Comparison of ENCODE assay signal across 7 mouse cellular contexts in the genomic region with DNA sequence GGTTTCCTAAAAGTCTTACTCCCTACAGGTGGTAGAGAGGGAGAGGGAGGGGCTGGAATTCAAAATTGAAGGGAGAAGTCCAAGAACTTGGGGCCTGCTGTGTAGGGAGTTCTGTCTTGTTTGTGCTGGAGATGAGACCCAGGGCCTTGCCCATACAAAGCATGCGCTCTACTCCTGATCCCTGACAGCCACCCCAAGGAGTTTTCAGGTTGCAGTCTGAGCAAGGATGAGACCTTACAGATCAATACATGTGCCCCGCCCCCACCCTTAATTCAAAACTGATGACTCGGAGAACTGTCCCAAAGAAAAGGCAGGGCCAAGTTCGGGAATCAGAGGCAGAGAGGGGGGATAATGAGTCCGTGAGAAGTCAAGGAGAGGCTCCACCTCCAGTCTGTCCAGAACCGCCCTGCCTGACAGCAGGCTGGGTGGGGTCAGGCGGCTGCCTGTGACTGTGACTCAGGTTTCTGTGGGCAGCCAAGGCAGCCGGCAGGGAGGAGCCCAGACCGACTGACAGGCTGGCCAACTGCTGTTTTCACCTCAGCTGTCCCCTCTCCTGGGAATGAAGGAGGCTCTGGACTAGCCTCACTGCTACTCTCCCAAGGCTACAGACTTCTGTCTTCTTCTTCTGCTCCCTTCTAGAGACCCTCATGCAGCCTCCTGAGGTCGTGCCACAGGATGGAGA. TPM values are rescaled to one million over a fixed set of nuclear protein-coding genes. Genes with fewer than 3 reads are reported as not detected.
DNase-seq lines count a peak whose midpoint lies in the region; ATAC-seq and TF ChIP-seq lines count a peak whose summit lies in the region.

No protein-coding gene starts in this region.

- peak overlapping the region; percentile 85 to 93 for H3K27ac ChIP-seq in heart, embryonic 14.5 days (replicated peaks in 1 of 2; ENCODE audit: control insufficient read depth in 1 of 2, insufficient read depth in 1 of 2, low read depth in 2 of 2, low read length in 2 of 2)
- peak overlapping the region; percentile 89 for H3K27ac ChIP-seq in stomach, postnatal 0 days (replicated peaks)

- H3K4me3 ChIP-seq in E14TG2a.4 (replicated peaks; ENCODE audit: low read length), result peak overlapping the region; percentile 66
- H3K4me3 ChIP-seq in heart, embryonic 14.5 days (ENCODE audit: control insufficient read depth in 1 of 2, insufficient read depth in 1 of 2, low read depth in 1 of 2, low read length in 2 of 2), result peak overlapping the region in 1 of 2 experiments; percentile 6; a peak in 1 of 4 replicates
- peak overlapping the region; percentile 21 for H3K4me3 ChIP-seq in stomach, postnatal 0 days (ENCODE audit: low read depth, low read length)

- peak; percentile 95 for DNase-seq in NIH3T3 (ENCODE audit: low read depth)
- peak; percentile 84 for DNase-seq in embryo, embryonic 10.5 days (ENCODE audit: low spot score)
- peak; percentile 68 to 89 for DNase-seq in kidney, postnatal 25 days
- DNase-seq in stomach, postnatal 0 days (ENCODE audit: low spot score), result peak; percentile 86

- peak overlapping the region; percentile 51 for H3K9ac ChIP-seq in heart, embryonic 14.5 days (ENCODE audit: low read length)
- no peak overlapping the region for H3K9ac ChIP-seq in stomach, postnatal 0 days (ENCODE audit: low read length)

- peak overlapping the region; percentile 56 for H3K4me2 ChIP-seq in heart, embryonic 14.5 days (ENCODE audit: low read length)
- peak overlapping the region; percentile 43 for H3K4me2 ChIP-seq in stomach, postnatal 0 days (replicated peaks; ENCODE audit: low read depth)

- peaks cover 62% of the 10 kb centered on the region for H3K4me1 ChIP-seq in E14TG2a.4 (replicated peaks; ENCODE audit: low read depth, low read length)
- peaks cover 36 to 57% of the 10 kb centered on the region in 2 experiments for H3K4me1 ChIP-seq in heart, embryonic 14.5 days (ENCODE audit: control insufficient read depth in 2 of 2, insufficient read depth in 2 of 2, low read length in 2 of 2)
- H3K4me1 ChIP-seq in stomach, postnatal 0 days (replicated peaks; ENCODE audit: control insufficient read depth, insufficient read depth), result peaks cover 16% of the 10 kb centered on the region; the same call in 1 of the 2 replicates

- H3K9me3 ChIP-seq in E14TG2a.4 (ENCODE audit: low read length), result no peaks in the 10 kb centered on the region
- H3K9me3 ChIP-seq in heart, embryonic 14.5 days (ENCODE audit: control insufficient read depth, low read length), result no peaks in the 10 kb centered on the region
- H3K9me3 ChIP-seq in stomach, postnatal 0 days (ENCODE audit: control insufficient read depth, low read length), result no peaks in the 10 kb centered on the region

- TF ChIP-seq CTCF in E14TG2a.4 (conservative IDR thresholded peaks at IDR 0.05; ENCODE audit: low read length), result no peak
- 0 out of 2 replicates have a peak, but pooled peaks have one; percentile 8 for TF ChIP-seq CTCF in stomach, postnatal 0 days (IDR thresholded peaks at IDR 0.05; ENCODE audit: low read depth)

- ATAC-seq in heart, embryonic 14.5 days (ENCODE audit: insufficient number of reproducible peaks, insufficient read depth, low FRiP score, low read depth), result peak; percentile 28; the same call in 1 of the 2 replicates
- peak; percentile 47 for ATAC-seq in megakaryocyte progenitor cell, adult 5-6 weeks (replicated peaks; ENCODE audit: poor library complexity)
- peak; percentile 73 for ATAC-seq in stomach, postnatal 0 days (ENCODE audit: low FRiP score, low TSS enrichment)

- WGBS in heart, embryonic 14.5 days, result 4% methylated on average over 10 of the region's 10 CpGs
- 7% methylated on average over 10 of the region's 10 CpGs for WGBS in stomach, postnatal 0 days

- TF ChIP-seq EP300 in stomach, postnatal 0 days (optimal IDR thresholded peaks at IDR 0.05), result no peak

- peaks cover 20% of the 10 kb centered on the region for H3K27me3 ChIP-seq in E14TG2a.4 (ENCODE audit: insufficient read depth, low read length)
- no peaks in the 10 kb centered on the region for H3K27me3 ChIP-seq in heart, embryonic 14.5 days (ENCODE audit: control insufficient read depth, insufficient read depth, low read length)
- no peaks in the 10 kb centered on the region for H3K27me3 ChIP-seq in stomach, postnatal 0 days (ENCODE audit: control insufficient read depth, insufficient read depth, low read length)

- 0 out of 2 replicates have a peak, but pooled peaks cover 3% of the 10 kb centered on the region for H3K36me3 ChIP-seq in E14TG2a.4 (ENCODE audit: insufficient read depth, low read length)
- no peaks in the 10 kb centered on the region for H3K36me3 ChIP-seq in heart, embryonic 14.5 days (ENCODE audit: control insufficient read depth, insufficient read depth, low read length)
- no peaks in the 10 kb centered on the region for H3K36me3 ChIP-seq in stomach, postnatal 0 days (ENCODE audit: control insufficient read depth, insufficient read depth, low read length)

RNA-seq across cellular contexts. Expression of a gene that starts 1.5 kb away (rescaled TPM):
- polyA plus RNA-seq in heart, embryonic 14.5 days (2014; fragmentation: Nextera tagmentation; extraction: Ambion mirVana), result 17.8 and 30.5 TPM in 2 replicates
- 33.5 and 38.5 TPM in 2 replicates for total RNA-seq in megakaryocyte progenitor cell, adult 5-6 weeks (2015)
- 54.6 and 61.8 TPM in 2 replicates for total RNA-seq in megakaryocyte progenitor cell, adult 5-6 weeks (2017)
- polyA plus RNA-seq in stomach, postnatal 0 days (2015; fragmentation: Nextera tagmentation; extraction: Ambion mirVana), result 80.7 and 84.6 TPM in 2 replicates

RNA-seq across cellular contexts. Expression of a gene that starts 4.5 kb away (rescaled TPM):
- polyA plus RNA-seq in heart, embryonic 14.5 days (2014; fragmentation: Nextera tagmentation; extraction: Ambion mirVana), result 41.8 and 46.8 TPM in 2 replicates
- 18.8 and 21.1 TPM in 2 replicates for total RNA-seq in megakaryocyte progenitor cell, adult 5-6 weeks (2015)
- total RNA-seq in megakaryocyte progenitor cell, adult 5-6 weeks (2017), result 35.8 and 39.6 TPM in 2 replicates
- polyA plus RNA-seq in stomach, postnatal 0 days (2015; fragmentation: Nextera tagmentation; extraction: Ambion mirVana), result 15.2 and 17.8 TPM in 2 replicates

RNA-seq across cellular contexts. Expression of a gene that starts 25.9 kb away (rescaled TPM):
- polyA plus RNA-seq in heart, embryonic 14.5 days (2014; fragmentation: Nextera tagmentation; extraction: Ambion mirVana), result 3.8 and 4.8 TPM in 2 replicates
- not detected in 2 replicates for total RNA-seq in megakaryocyte progenitor cell, adult 5-6 weeks (2015)
- total RNA-seq in megakaryocyte progenitor cell, adult 5-6 weeks (2017), result not detected in 2 replicates
- polyA plus RNA-seq in stomach, postnatal 0 days (2015; fragmentation: Nextera tagmentation; extraction: Ambion mirVana), result 6.4 and 7.8 TPM in 2 replicates

RNA-seq across cellular contexts. Expression of a gene that starts 58.1 kb away (rescaled TPM):
- polyA plus RNA-seq in heart, embryonic 14.5 days (2014; fragmentation: Nextera tagmentation; extraction: Ambion mirVana), result 132 and 148 TPM in 2 replicates
- total RNA-seq in megakaryocyte progenitor cell, adult 5-6 weeks (2015), result 172 and 184 TPM in 2 replicates
- 286 and 377 TPM in 2 replicates for total RNA-seq in megakaryocyte progenitor cell, adult 5-6 weeks (2017)
- polyA plus RNA-seq in stomach, postnatal 0 days (2015; fragmentation: Nextera tagmentation; extraction: Ambion mirVana), result 70.3 and 78.7 TPM in 2 replicates
